Mouse (Mus musculus) intestine, postnatal 0 days (tissue): ENCODE results near the gene Hivep2. TPM values are rescaled to one million over a fixed set of nuclear protein-coding genes. Genes with fewer than 3 reads are reported as not detected.

Experiments used
- ATAC-seq: fragments of 200-750 bp; cut with Nextera tagmentation; 2 replicates; pipeline ENCODE4 v1.8.0; 2017; ENCODE audit warnings: mild to moderate bottlenecking, moderate TSS enrichment, moderate library complexity
- H3K27ac ChIP-seq: fragments of 300-500 bp; sonication (generic); 2 replicates; pipeline ENCODE4 v1.5.1; 2014; ENCODE audit warnings: mild to moderate bottlenecking, low read depth, low read length, moderate library complexity
- H3K27me3 ChIP-seq: fragments of 300-500 bp; sonication (generic); replicated peaks from 2 replicates; pipeline ENCODE4 v1.6.1; 2014; ENCODE audit warnings: low read length, mixed read lengths; ENCODE audit not compliant: control insufficient read depth, insufficient read depth
- H3K36me3 ChIP-seq: fragments of 300-500 bp; sonication (generic); 2 replicates; pipeline ENCODE4 v1.6.1; 2014; ENCODE audit warnings: mild to moderate bottlenecking, moderate library complexity; ENCODE audit not compliant: control insufficient read depth, insufficient read depth
- H3K4me1 ChIP-seq: fragments of 300-500 bp; sonication (generic); replicated peaks from 2 replicates; pipeline ENCODE4 v1.6.1; 2014; ENCODE audit warnings: antibody characterized with exemption, low read length, mixed read lengths; ENCODE audit not compliant: control insufficient read depth, insufficient read depth
- H3K4me2 ChIP-seq: fragments of 300-500 bp; sonication (generic); replicated peaks from 2 replicates; pipeline ENCODE4 v1.6.1; 2014; ENCODE audit warnings: low read depth, mild to moderate bottlenecking, moderate library complexity
- H3K4me3 ChIP-seq: fragments of 300-500 bp; sonication (generic); 2 replicates; pipeline ENCODE4 v1.5.1; 2014; ENCODE audit warnings: low read depth, low read length
- H3K9ac ChIP-seq: fragments of 300-500 bp; sonication (generic); 2 replicates; pipeline ENCODE4 v1.6.1; 2014; ENCODE audit warnings: mild to moderate bottlenecking, low read depth, low read length
- H3K9me3 ChIP-seq: fragments of 300-500 bp; sonication (generic); 2 replicates; pipeline ENCODE4 v1.6.1; 2016; ENCODE audit warnings: mixed run types; ENCODE audit not compliant: control insufficient read depth
- CTCF ChIP-seq: sonication (generic); IDR thresholded peaks from 2 replicates; pipeline ENCODE4 v1.5.1; 2016; ENCODE audit warnings: low read depth, mild to moderate bottlenecking, control low read depth, antibody characterized with exemption, moderate library complexity
- WGBS: fragments of 180-500 bp; shearing (Covaris S2); extraction: QIAGEN DNeasy Blood & Tissue Kit; methylation state at CpG from one replicate; pipeline ENCODE4 v1.1.7; 2014; 5-methylcytosine and 5-hydroxymethylcytosine counted together
- polyA plus RNA-seq: library from polyadenylated mRNA; unstranded; fragments of >200 nt; fragmentation: Nextera tagmentation; extraction: Ambion mirVana; gene quantifications from 2 replicates; pipeline ENCODE4 v1.2.1, GENCODE M21; 2015

Gene Hivep2
- polyA plus RNA-seq, 1 experiment from 2014 or later = 3.5 TPM

GRCm38 (mm10) chr10:14189050-14189449 lies 223.2 kb downstream of the Hivep2 start:
- H3K9me3 ChIP-seq = no peaks in the 10 kb centered on the region
- no peaks in the 10 kb centered on the region for H3K36me3 ChIP-seq
- H3K4me2 ChIP-seq = no peak overlapping the region
- no peak overlapping the region for H3K4me3 ChIP-seq
- no peaks in the 10 kb centered on the region; the same call in 1 of the 2 replicates for H3K4me1 ChIP-seq
- ATAC-seq = no peak
- no peak overlapping the region for H3K9ac ChIP-seq
- H3K27me3 ChIP-seq = no peaks in the 10 kb centered on the region
- 45% methylated on average over 4 of the region's 4 CpGs for WGBS
- no peak for TF ChIP-seq CTCF
- H3K27ac ChIP-seq = no peak overlapping the region

DNA sequence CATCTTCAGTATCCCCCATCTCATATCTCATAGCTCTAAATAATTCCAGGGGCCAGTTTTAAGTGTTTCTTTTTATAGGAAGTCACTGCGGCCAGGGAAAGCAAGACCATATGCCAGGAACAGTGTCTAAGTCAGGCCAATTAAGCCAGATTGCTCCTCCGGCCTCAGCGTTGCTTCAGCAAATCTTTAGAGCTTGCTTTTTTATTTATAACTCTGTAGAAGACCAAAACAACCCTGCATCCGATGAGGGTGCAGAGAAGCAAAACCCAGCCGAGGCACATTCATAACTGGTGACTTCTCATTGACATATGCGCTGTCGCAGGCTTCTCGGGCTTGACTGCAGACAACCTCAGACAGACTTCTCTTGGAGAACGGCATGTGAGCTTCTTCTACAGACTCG lies 225.3 kb downstream of the Hivep2 start:
- H3K9ac ChIP-seq = no peak overlapping the region
- H3K9me3 ChIP-seq = no peaks in the 10 kb centered on the region
- no peak overlapping the region for H3K27ac ChIP-seq
- TF ChIP-seq CTCF = no peak
- no peaks in the 10 kb centered on the region for H3K27me3 ChIP-seq
- H3K36me3 ChIP-seq = no peaks in the 10 kb centered on the region
- H3K4me1 ChIP-seq = no peaks in the 10 kb centered on the region; the same call in 1 of the 2 replicates
- H3K4me2 ChIP-seq = no peak overlapping the region
- H3K4me3 ChIP-seq = no peak overlapping the region
- ATAC-seq = no peak
- WGBS = 73% methylated on average over 10 of the region's 10 CpGs

GRCm38 (mm10) chr10:14192156-14192555 lies 226.3 kb downstream of the Hivep2 start:
- Histone ChIP-seq H3K9me3 (no peaks in the 10 kb centered on the region), H3K36me3 (no peaks in the 10 kb centered on the region), H3K4me3 (no peak overlapping the region), H3K27me3 (no peaks in the 10 kb centered on the region), H3K4me1 (no peaks in the 10 kb centered on the region; the same call in 1 of the 2 replicates), H3K27ac (no peak overlapping the region), H3K9ac (no peak overlapping the region), H3K4me2 (no peak overlapping the region)
- no peak for ATAC-seq
- 70% methylated on average over 4 of the region's 4 CpGs for WGBS
- TF ChIP-seq CTCF = no peak

DNA sequence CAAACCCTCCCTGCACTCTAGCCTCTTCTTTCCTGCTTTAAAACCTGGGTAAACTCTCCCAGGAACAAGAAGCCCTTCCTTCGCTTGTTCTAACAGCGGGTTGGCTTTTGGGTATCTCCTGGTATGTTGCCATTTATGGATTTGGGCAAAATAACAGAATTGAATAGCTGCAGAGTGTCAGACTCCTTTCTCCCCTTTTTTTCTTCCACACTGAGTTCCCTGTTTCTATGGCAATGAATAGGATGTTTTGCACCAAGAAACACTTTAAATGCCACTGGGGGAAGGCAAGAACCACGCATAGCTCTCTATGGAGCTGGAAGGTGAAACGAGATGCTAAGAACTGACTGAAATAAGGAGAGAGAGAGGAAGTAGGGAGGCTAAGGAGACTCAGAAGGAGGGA lies 227.8 kb downstream of the Hivep2 start:
- no peak overlapping the region for H3K9ac ChIP-seq
- H3K4me2 ChIP-seq = no peak overlapping the region
- no peaks in the 10 kb centered on the region for H3K36me3 ChIP-seq
- WGBS = 85% methylated on average over 4 of the region's 4 CpGs
- no peaks in the 10 kb centered on the region; the same call in 1 of the 2 replicates for H3K4me1 ChIP-seq
- H3K27me3 ChIP-seq = no peaks in the 10 kb centered on the region
- no peak for TF ChIP-seq CTCF
- ATAC-seq = no peak
- H3K9me3 ChIP-seq = no peaks in the 10 kb centered on the region
- H3K27ac ChIP-seq = no peak overlapping the region
- no peak overlapping the region for H3K4me3 ChIP-seq

GRCm38 (mm10) chr10:14195778-14196650 lies 230.1 kb downstream of the Hivep2 start:
- Histone ChIP-seq H3K27me3 (no peaks in the 10 kb centered on the region), H3K4me1 (no peaks in the 10 kb centered on the region), H3K9ac (no peak overlapping the region), H3K4me3 (no peak overlapping the region), H3K4me2 (no peak overlapping the region), H3K36me3 (no peaks in the 10 kb centered on the region), H3K9me3 (no peaks in the 10 kb centered on the region), H3K27ac (no peak overlapping the region)
- WGBS = 84% methylated on average over 17 of the region's 17 CpGs
- ATAC-seq = no peak
- no peak for TF ChIP-seq CTCF

- Histone ChIP-seq H3K4me2 (no peak overlapping the region), H3K4me1 (no peaks in the 10 kb centered on the region), H3K4me3 (no peak overlapping the region), H3K9ac (no peak overlapping the region), H3K27ac (no peak overlapping the region), H3K9me3 (no peaks in the 10 kb centered on the region), H3K36me3 (no peaks in the 10 kb centered on the region), H3K27me3 (no peaks in the 10 kb centered on the region)
- ATAC-seq = no peak
- no peak for TF ChIP-seq CTCF
- WGBS = 71% methylated on average over 7 of the region's 7 CpGs
Observed at GRCm38 (mm10) chr10:14196785-14197184, 230.9 kb downstream of the Hivep2 start.
